Mouse (Mus musculus) spleen, adult 18-20 months (tissue): ENCODE results near the gene 3110082J24Rik.
"Not testable (repeated sequence)": the region's sequence is repeated elsewhere in the genome, so short reads cannot be mapped to it uniquely, and the experiment has no call there.

Experiments
- DNase-seq, 2 experiments: peaks; one replicate each; pipeline ENCODE4 v3.0.0; 2022; ENCODE audit warnings: mixed read lengths in 2 of 2

3110082J24Rik gene

DNA sequence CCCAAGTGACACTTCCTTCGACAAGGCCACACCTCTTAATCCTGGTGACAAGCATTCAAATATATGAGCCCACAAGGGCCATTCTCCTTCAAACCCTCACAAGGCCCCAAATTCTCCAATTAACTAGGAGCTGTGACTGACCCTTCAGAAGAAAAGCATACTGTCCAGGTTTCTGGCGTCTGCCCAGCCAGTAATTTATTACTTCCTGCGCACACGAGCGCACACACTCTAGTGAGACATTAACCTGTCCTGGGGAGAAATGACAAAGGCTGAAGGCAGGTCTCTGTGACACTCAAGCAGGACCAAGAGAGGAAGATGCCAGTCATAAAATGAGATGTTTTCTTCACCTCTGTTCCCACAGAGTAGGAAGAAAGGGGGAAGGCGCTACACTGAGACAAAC is 38.2 kb downstream of the 3110082J24Rik start:
- DNase-seq = no peak

DNA sequence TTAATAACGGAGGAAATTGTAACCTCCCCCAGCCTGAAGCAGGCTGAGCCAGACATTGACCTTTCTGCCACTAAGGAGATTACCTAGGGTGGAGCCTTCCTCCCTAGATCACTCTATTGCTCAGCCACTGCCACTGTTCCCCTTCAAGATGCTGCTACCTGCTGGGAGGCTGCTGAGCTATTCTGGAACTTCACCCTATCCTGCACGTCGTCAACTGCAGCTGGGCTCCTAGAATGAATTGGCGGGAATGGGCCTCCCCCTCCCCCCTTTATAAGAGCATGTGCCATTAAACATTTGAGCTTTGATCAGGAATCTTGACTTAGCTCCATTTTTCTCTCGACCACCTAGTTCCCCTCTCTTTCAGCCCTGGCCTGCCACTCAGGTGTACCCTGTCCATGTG is 46.3 kb downstream of the 3110082J24Rik start:
- DNase-seq = not testable (repeated sequence)

DNA sequence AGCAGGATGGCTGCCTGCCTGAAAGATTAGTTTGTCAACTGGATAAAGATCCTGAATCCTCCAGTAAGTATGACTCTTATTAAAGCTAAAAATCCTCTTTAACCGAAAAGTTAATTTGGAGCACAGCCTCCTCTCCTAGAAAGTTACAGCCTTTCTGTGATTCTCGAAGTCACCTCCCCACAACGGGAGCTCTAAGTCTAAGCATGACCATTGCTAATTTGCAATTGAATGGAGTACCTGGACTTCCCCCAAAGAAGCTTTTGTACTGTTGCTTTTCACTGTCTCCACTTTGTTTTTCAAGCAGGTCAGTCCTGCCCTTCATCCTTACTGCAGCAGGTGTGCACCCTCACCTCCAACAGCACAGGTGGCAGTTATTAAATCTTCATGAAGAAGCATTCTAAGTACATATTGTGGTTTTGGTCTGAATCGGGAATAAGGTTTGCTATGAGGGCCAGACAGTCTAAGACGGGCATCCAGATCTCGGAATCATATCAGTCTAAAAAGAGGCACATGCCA is 47.6 kb downstream of the 3110082J24Rik start:
- DNase-seq = no peak
